In genomic region chr16:18620601-18621361, GRCm38 (mm10) we compare ENCODE assay signal across 9 mouse cellular contexts. TPM values are rescaled to one million over a fixed set of nuclear protein-coding genes. Genes with fewer than 3 reads are reported as not detected.
A peak's percentile ranks its signal among the peaks of the same experiment; 100 is the strongest.
DNase-seq lines count a peak whose midpoint lies in the region; ATAC-seq and TF ChIP-seq lines count a peak whose summit lies in the region.
"Had no signal": no experiment of that assay in that cellular context is flagged by ENCODE, and none has a peak within 500 bp of the region (broad histone marks: within the 10 kb centered on the region; RNA-seq: fewer than 3 reads in every experiment).

No protein-coding gene starts in this region.

- H3K27ac ChIP-seq in heart, embryonic 11.5 days (ENCODE audit: low read depth, low read length) = no peak overlapping the region
- peak overlapping the region; percentile 13; the same call in 1 of the 2 replicates for H3K27ac ChIP-seq in bone marrow, adult 2 months (ENCODE audit: control insufficient read depth, insufficient read depth, low read depth, low read length, poor library complexity)
- no peak overlapping the region for H3K27ac ChIP-seq in forebrain, embryonic 15.5 days (replicated peaks)
- no peak overlapping the region for H3K27ac ChIP-seq in kidney, postnatal 0 days
- H3K27ac ChIP-seq in midbrain, embryonic 13.5 days = no peak overlapping the region

- H3K4me3 ChIP-seq in heart, embryonic 11.5 days (ENCODE audit: low read depth, low read length) = peak overlapping the region; percentile 56
- H3K4me3 ChIP-seq in bone marrow, adult 2 months (replicated peaks; ENCODE audit: control insufficient read depth, low read depth, low read length) = peak overlapping the region; percentile 9
- H3K4me3 ChIP-seq in forebrain, embryonic 15.5 days = peak overlapping the region; percentile 41
- peak overlapping the region; percentile 39 for H3K4me3 ChIP-seq in kidney, postnatal 0 days (replicated peaks; ENCODE audit: low read depth, low read length)
- peak overlapping the region; percentile 39 for H3K4me3 ChIP-seq in midbrain, embryonic 13.5 days (replicated peaks)

- intact Hi-C loops in heart, postnatal 25 days (cut with DNase I) = loop anchor here (10.0 kb wide), 1 partner anchor 726 kb away; the partner anchor contains the start of genes Dgcr2, Gm20518, Tssk1 and Tssk2

- no peaks in the 10 kb centered on the region for H3K36me3 ChIP-seq in heart, embryonic 11.5 days (ENCODE audit: control insufficient read depth, insufficient read depth, low read length)
- H3K36me3 ChIP-seq in forebrain, embryonic 15.5 days = peaks cover 40% of the 10 kb centered on the region
- H3K36me3 ChIP-seq in kidney, postnatal 0 days (ENCODE audit: insufficient read depth, low read length) = no peaks in the 10 kb centered on the region
- H3K36me3 ChIP-seq in midbrain, embryonic 13.5 days = peaks cover 44% of the 10 kb centered on the region
- H3K36me3 ChIP-seq: G1E had no signal

- DNase-seq in heart, postnatal 25 days (ENCODE audit: low spot score) = no peak
- DNase-seq in kidney, postnatal 0 days (ENCODE audit: low spot score) = no peak
- no peak for DNase-seq in gastrocnemius, postnatal 4 days (ENCODE audit: low spot score in 2 of 2)

- H3K9ac ChIP-seq in heart, embryonic 11.5 days (ENCODE audit: low read depth, low read length) = 0 out of 2 replicates have a peak overlapping the region, but pooled peaks have one; percentile 34
- H3K9ac ChIP-seq in forebrain, embryonic 15.5 days (replicated peaks) = peak overlapping the region; percentile 33
- H3K9ac ChIP-seq in kidney, postnatal 0 days (ENCODE audit: low read depth, low read length) = 0 out of 2 replicates have a peak overlapping the region, but pooled peaks have one; percentile 8
- H3K9ac ChIP-seq in midbrain, embryonic 13.5 days (replicated peaks) = peak overlapping the region; percentile 43; the same call in 1 of the 2 replicates

- peak overlapping the region; percentile 97 for H3K4me2 ChIP-seq in heart, embryonic 11.5 days
- peak overlapping the region; percentile 70 for H3K4me2 ChIP-seq in forebrain, embryonic 15.5 days (replicated peaks)
- H3K4me2 ChIP-seq in kidney, postnatal 0 days (ENCODE audit: low read length) = peak overlapping the region; percentile 84
- H3K4me2 ChIP-seq in midbrain, embryonic 13.5 days (replicated peaks) = peak overlapping the region; percentile 66

- no peak for TF ChIP-seq POLR2A in bone marrow, adult 2 months (IDR thresholded peaks at IDR 0.05; ENCODE audit: borderline replicate concordance, control insufficient read depth, low read depth, low read length)

- no peaks in the 10 kb centered on the region for H3K9me3 ChIP-seq in heart, embryonic 11.5 days (replicated peaks; ENCODE audit: control insufficient read depth, low read length)
- H3K9me3 ChIP-seq in forebrain, embryonic 15.5 days = no peaks in the 10 kb centered on the region
- no peaks in the 10 kb centered on the region for H3K9me3 ChIP-seq in kidney, postnatal 0 days (replicated peaks; ENCODE audit: low read length)
- no peaks in the 10 kb centered on the region for H3K9me3 ChIP-seq in midbrain, embryonic 13.5 days

- H3K4me1 ChIP-seq in heart, embryonic 11.5 days (ENCODE audit: control insufficient read depth, insufficient read depth, low read length) = peaks cover 21% of the 10 kb centered on the region
- peaks cover 3% of the 10 kb centered on the region for H3K4me1 ChIP-seq in bone marrow, adult 2 months (ENCODE audit: control insufficient read depth, insufficient read depth, low read length)
- peaks cover 28% of the 10 kb centered on the region for H3K4me1 ChIP-seq in forebrain, embryonic 15.5 days
- peaks cover 5% of the 10 kb centered on the region; the same call in 1 of the 2 replicates for H3K4me1 ChIP-seq in kidney, postnatal 0 days (replicated peaks; ENCODE audit: insufficient read depth, low read length)
- peaks cover 30% of the 10 kb centered on the region for H3K4me1 ChIP-seq in midbrain, embryonic 13.5 days (replicated peaks)

- WGBS in heart, embryonic 11.5 days (ENCODE audit: insufficient replicate concordance) = under 1% methylated on average over 73 of the region's 74 CpGs
- WGBS in bone marrow, adult 2 months = 5% methylated on average over 74 of the region's 74 CpGs
- WGBS in forebrain, embryonic 15.5 days = 2% methylated on average over 67 of the region's 74 CpGs
- 1% methylated on average over 74 of the region's 74 CpGs for WGBS in kidney, postnatal 0 days
- WGBS in midbrain, embryonic 13.5 days = 1% methylated on average over 71 of the region's 74 CpGs

- no peak for TF ChIP-seq CTCF in bone marrow, adult 2 months (IDR thresholded peaks at IDR 0.05; ENCODE audit: control insufficient read depth, insufficient read depth, low read length)
- no peak for TF ChIP-seq CTCF in kidney, postnatal 0 days (IDR thresholded peaks at IDR 0.05; ENCODE audit: low read depth)

- ATAC-seq in heart, embryonic 11.5 days (replicated peaks; ENCODE audit: insufficient number of reproducible peaks, low FRiP score, low TSS enrichment) = no peak; the same call in 1 of the 2 replicates
- peak; percentile 32; the same call in 1 of the 2 replicates for ATAC-seq in forebrain, embryonic 15.5 days (replicated peaks)
- 0 out of 2 replicates have a peak, but pooled peaks have one; percentile 19 for ATAC-seq in kidney, postnatal 0 days (replicated peaks; ENCODE audit: low FRiP score, low read depth)
- peak; percentile 31 for ATAC-seq in midbrain, embryonic 13.5 days
- no peak for ATAC-seq in erythroblast, adult 5-6 weeks (replicated peaks; ENCODE audit: low FRiP score, poor library complexity, severe bottlenecking)

- peaks cover 95% of the 10 kb centered on the region for H3K27me3 ChIP-seq in heart, embryonic 11.5 days (ENCODE audit: control insufficient read depth, insufficient read depth, low read length)
- peaks cover 76% of the 10 kb centered on the region for H3K27me3 ChIP-seq in forebrain, embryonic 15.5 days
- H3K27me3 ChIP-seq in kidney, postnatal 0 days (ENCODE audit: insufficient read depth, low read length) = peaks cover 71% of the 10 kb centered on the region
- peaks cover 98% of the 10 kb centered on the region for H3K27me3 ChIP-seq in midbrain, embryonic 13.5 days

RNA-seq across cellular contexts. Expression of gene Gp1bb, which starts 1.4 kb away (rescaled TPM):
- 8.3 and 8.6 TPM in 2 replicates for polyA plus RNA-seq in heart, embryonic 11.5 days (2014; fragmentation: Nextera tagmentation; extraction: Ambion mirVana)
- total RNA-seq in heart, postnatal 25 days (2021) = 1 to 10 TPM in 1 of 2 experiments, under 1 TPM in 1; 0.36 to 1.1 TPM
- 50.4 and 84.3 TPM in 2 replicates for polyA plus RNA-seq in bone marrow, adult 2 months (2011; ENCODE audit: insufficient read depth, insufficient read length, low replicate concordance, missing spikeins)
- 9.7 and 10.1 TPM in 2 replicates for polyA plus RNA-seq in forebrain, embryonic 15.5 days (2015; fragmentation: Nextera tagmentation; extraction: Ambion mirVana)
- 0.57 and 0.92 TPM in 2 replicates for polyA plus RNA-seq in kidney, postnatal 0 days (2015; fragmentation: Nextera tagmentation; extraction: Ambion mirVana)
- polyA plus RNA-seq in midbrain, embryonic 13.5 days (2015; fragmentation: Nextera tagmentation; extraction: Ambion mirVana) = 8.2 and 10.5 TPM in 2 replicates
- total RNA-seq in erythroblast, adult 5-6 weeks (2015; ENCODE audit: low replicate concordance) = 3.7 TPM in 1 of 2 replicates, not detected in the other
- 0.56 and 0.94 TPM in 2 replicates for total RNA-seq in erythroblast, adult 5-6 weeks (2017; ENCODE audit: low replicate concordance)
- under 1 TPM in 1 of 2 experiments, not detected in 1; 0.27 TPM for total RNA-seq in gastrocnemius, postnatal 4 days (2021)

RNA-seq across cellular contexts. Expression of gene Gm49601, which starts 5.4 kb away (rescaled TPM):
- 0.73 and 1.0 TPM in 2 replicates for polyA plus RNA-seq in heart, embryonic 11.5 days (2014; fragmentation: Nextera tagmentation; extraction: Ambion mirVana)
- total RNA-seq in heart, postnatal 25 days (2021) = 1 to 10 TPM; 1.0 to 1.6 TPM
- 13.1 and 15.2 TPM in 2 replicates for polyA plus RNA-seq in bone marrow, adult 2 months (2011; ENCODE audit: insufficient read depth, insufficient read length, low replicate concordance, missing spikeins)
- 20.5 and 22.0 TPM in 2 replicates for polyA plus RNA-seq in forebrain, embryonic 15.5 days (2015; fragmentation: Nextera tagmentation; extraction: Ambion mirVana)
- polyA plus RNA-seq in kidney, postnatal 0 days (2015; fragmentation: Nextera tagmentation; extraction: Ambion mirVana) = 1.3 and 2.0 TPM in 2 replicates
- 16.5 and 18.3 TPM in 2 replicates for polyA plus RNA-seq in midbrain, embryonic 13.5 days (2015; fragmentation: Nextera tagmentation; extraction: Ambion mirVana)
- total RNA-seq in erythroblast, adult 5-6 weeks (2015; ENCODE audit: low replicate concordance) = not detected in 2 replicates
- 0.85 TPM in 1 of 2 replicates, not detected in the other for total RNA-seq in erythroblast, adult 5-6 weeks (2017; ENCODE audit: low replicate concordance)
- 1 to 10 TPM; 2.2 to 3.6 TPM for total RNA-seq in gastrocnemius, postnatal 4 days (2021)
- polyA plus RNA-seq: G1E had no signal

RNA-seq across cellular contexts. Expression of gene Sept5, which starts 9.0 kb away (rescaled TPM):
- polyA plus RNA-seq in heart, embryonic 11.5 days (2014; fragmentation: Nextera tagmentation; extraction: Ambion mirVana) = 6.2 and 8.3 TPM in 2 replicates
- 1 to 10 TPM; 3.9 to 4.6 TPM for total RNA-seq in heart, postnatal 25 days (2021)
- 13.9 and 41.9 TPM in 2 replicates for polyA plus RNA-seq in bone marrow, adult 2 months (2011; ENCODE audit: insufficient read depth, insufficient read length, low replicate concordance, missing spikeins)
- 194 and 203 TPM in 2 replicates for polyA plus RNA-seq in forebrain, embryonic 15.5 days (2015; fragmentation: Nextera tagmentation; extraction: Ambion mirVana)
- polyA plus RNA-seq in kidney, postnatal 0 days (2015; fragmentation: Nextera tagmentation; extraction: Ambion mirVana) = 10.4 and 12.0 TPM in 2 replicates
- 149 and 151 TPM in 2 replicates for polyA plus RNA-seq in midbrain, embryonic 13.5 days (2015; fragmentation: Nextera tagmentation; extraction: Ambion mirVana)
- 13.4 and 19.4 TPM in 2 replicates for total RNA-seq in erythroblast, adult 5-6 weeks (2015; ENCODE audit: low replicate concordance)
- total RNA-seq in erythroblast, adult 5-6 weeks (2017; ENCODE audit: low replicate concordance) = 11.7 and 15.2 TPM in 2 replicates
- total RNA-seq in gastrocnemius, postnatal 4 days (2021) = 10 to 100 TPM; 11.3 to 12.9 TPM
- polyA plus RNA-seq: G1E had no signal

RNA-seq across cellular contexts. Expression of gene Tbx1, which starts 30.3 kb away (rescaled TPM):
- 1.2 and 1.4 TPM in 2 replicates for polyA plus RNA-seq in heart, embryonic 11.5 days (2014; fragmentation: Nextera tagmentation; extraction: Ambion mirVana)
- total RNA-seq in heart, postnatal 25 days (2021) = under 1 TPM; 0.68 to 0.78 TPM
- polyA plus RNA-seq in bone marrow, adult 2 months (2011; ENCODE audit: insufficient read depth, insufficient read length, low replicate concordance, missing spikeins) = not detected in 2 replicates
- polyA plus RNA-seq in forebrain, embryonic 15.5 days (2015; fragmentation: Nextera tagmentation; extraction: Ambion mirVana) = 0.70 and 0.93 TPM in 2 replicates
- polyA plus RNA-seq in kidney, postnatal 0 days (2015; fragmentation: Nextera tagmentation; extraction: Ambion mirVana) = 0.23 and 0.32 TPM in 2 replicates
- polyA plus RNA-seq in midbrain, embryonic 13.5 days (2015; fragmentation: Nextera tagmentation; extraction: Ambion mirVana) = 0.34 and 0.71 TPM in 2 replicates
- not detected in 2 replicates for total RNA-seq in erythroblast, adult 5-6 weeks (2015; ENCODE audit: low replicate concordance)
- not detected in 2 replicates for total RNA-seq in erythroblast, adult 5-6 weeks (2017; ENCODE audit: low replicate concordance)
- total RNA-seq in gastrocnemius, postnatal 4 days (2021) = 10 to 100 TPM in 1 of 2 experiments, 1 to 10 TPM in 1; 3.9 to 10.8 TPM
- polyA plus RNA-seq: G1E had no signal

Comparison
In these comparisons a context has a peak if more than half of its experiments do, and no peak if none do; other contexts are left out.
1. ATAC-seq: peak in forebrain, embryonic 15.5 days (single experiment), kidney, postnatal 0 days (single experiment) and midbrain, embryonic 13.5 days (single experiment); none in heart, embryonic 11.5 days (single experiment) and erythroblast, adult 5-6 weeks (single experiment).
2. Peak in every context shown above with its lines, with median percentiles within 50 percentile points of each other: H3K4me2 ChIP-seq, H3K4me3 ChIP-seq and H3K9ac ChIP-seq.